Mouse (Mus musculus) layer of hippocampus, adult 2 months (tissue): ENCODE measurements around the gene Ankle1. TPM values are rescaled to one million over a fixed set of nuclear protein-coding genes. Genes with fewer than 3 reads are reported as not detected.
"Not testable (repeated sequence)": the region's sequence is repeated elsewhere in the genome, so short reads cannot be mapped to it uniquely, and the experiment has no call there.

ENCODE experiments used
- DNase-seq, 2 experiments: peaks; one replicate each; pipeline ENCODE4 v3.0.0; 2022; ENCODE audit warnings: low spot score in 2 of 2
- H3K27ac ChIP-seq: fragments of 200-600 bp; 2 replicates; pipeline ENCODE4 v1.8.1; 2022
- H3K4me3 ChIP-seq: fragments of 200-600 bp; 2 replicates; pipeline ENCODE4 v1.8.1; 2022; ENCODE audit warnings: mild to moderate bottlenecking
- CTCF ChIP-seq: fragments of 200-600 bp; conservative IDR thresholded peaks from 2 replicates; pipeline ENCODE4 v1.8.1; 2022; ENCODE audit warnings: antibody characterized with exemption, mild to moderate bottlenecking, moderate library complexity
- total RNA-seq, 2 experiments: library from RNA; stranded (reverse); gene quantifications; 2 replicates each; pipeline ENCODE4 v1.2.3; 2021

Ankle1 gene
- total RNA-seq, 2 experiments from 2014 or later, result 0.67 to 0.88 TPM

DNA sequence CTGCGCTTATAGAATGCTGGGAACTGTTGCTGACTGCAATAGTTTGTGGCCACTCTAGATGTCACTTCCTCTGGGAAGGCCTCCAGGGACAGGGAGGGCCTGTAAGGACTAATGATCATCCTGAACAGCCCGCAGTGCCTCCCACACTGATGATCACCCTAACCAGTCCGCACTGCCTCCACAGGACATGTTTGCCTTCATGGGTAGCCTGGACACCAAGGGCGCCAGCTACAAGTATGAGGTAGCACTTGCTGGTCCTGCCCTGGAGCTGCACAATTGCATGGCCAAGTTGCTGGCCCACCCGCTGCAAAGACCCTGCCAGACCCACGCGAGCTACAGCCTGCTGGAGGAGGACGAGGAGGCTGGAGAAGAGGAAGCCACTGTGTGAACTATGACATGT lies 1.8 kb upstream of the Ankle1 start:
- no peak for DNase-seq
- no peak for TF ChIP-seq CTCF
- H3K27ac ChIP-seq, result no peak overlapping the region
- H3K4me3 ChIP-seq, result no peak overlapping the region

DNA sequence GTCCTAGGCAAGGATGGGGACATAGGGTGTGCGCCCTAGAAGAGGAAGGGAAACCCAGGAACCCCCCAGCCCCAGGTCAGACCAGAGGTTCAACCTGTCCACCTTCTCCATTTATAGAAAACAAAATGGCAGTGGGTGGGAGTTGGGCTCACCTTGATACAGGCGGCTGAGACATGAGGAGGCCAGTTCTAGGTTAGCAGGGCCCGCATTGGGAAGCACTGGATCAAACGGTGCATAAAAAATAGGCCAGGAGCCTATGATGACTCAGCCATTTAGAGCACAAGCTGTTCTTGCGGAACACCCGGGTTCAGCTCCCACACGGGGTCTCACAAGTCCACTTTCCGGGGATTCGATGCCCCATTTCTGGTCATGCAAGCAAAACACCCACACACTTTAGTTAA lies 859 bp upstream of the Ankle1 start:
- no peak for TF ChIP-seq CTCF
- no peak overlapping the region for H3K4me3 ChIP-seq
- DNase-seq, result no peak
- no peak overlapping the region; the same call in 1 of the 2 replicates for H3K27ac ChIP-seq

DNA sequence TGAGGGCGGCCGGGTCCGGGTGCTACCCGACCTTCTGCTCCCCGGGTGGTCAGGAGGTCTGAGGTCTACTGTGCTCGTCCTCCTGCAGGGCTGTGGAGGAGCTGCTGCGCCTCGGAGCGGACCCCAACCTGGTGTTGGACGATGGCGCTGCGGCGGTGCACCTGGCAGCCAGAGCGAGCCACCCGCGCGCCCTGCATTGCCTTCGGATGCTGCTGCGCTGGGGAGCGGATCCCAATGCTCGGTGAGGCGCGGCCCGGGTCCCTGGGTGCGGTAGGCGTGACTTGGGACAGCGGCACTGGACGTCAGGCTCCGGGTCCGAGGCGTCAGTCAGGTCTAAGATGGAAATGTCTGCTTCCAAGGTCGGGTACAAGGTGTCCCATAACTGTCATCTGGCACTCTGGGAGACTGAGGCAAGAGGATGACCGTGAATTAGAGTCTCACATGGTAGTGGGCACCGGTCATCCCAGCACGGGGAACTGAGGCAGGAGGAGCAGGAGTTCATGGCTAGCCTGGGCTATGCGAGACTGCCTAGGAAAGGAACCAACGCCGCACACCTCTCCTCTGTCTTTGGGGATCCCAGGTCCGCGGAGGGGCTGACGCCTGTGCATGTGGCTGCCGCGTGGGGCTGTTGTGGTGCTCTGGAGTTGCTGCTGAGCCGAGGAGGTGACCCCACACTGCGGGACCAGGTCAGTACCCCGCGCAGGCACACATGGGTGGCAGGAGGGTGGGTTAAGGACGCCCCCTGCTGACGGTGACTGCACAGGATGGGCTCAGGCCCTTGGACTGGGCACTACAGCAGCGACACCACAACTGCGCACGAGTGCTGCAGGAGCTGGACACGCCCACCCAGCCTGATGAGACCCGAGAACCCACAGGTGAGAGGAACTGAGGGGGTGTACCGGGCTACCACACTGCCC lies 547 bp downstream of the Ankle1 start:
- H3K27ac ChIP-seq, result no peak overlapping the region
- peak overlapping the region; percentile 52 for H3K4me3 ChIP-seq
- no peak for DNase-seq
- peak; percentile 72 for TF ChIP-seq CTCF

DNA sequence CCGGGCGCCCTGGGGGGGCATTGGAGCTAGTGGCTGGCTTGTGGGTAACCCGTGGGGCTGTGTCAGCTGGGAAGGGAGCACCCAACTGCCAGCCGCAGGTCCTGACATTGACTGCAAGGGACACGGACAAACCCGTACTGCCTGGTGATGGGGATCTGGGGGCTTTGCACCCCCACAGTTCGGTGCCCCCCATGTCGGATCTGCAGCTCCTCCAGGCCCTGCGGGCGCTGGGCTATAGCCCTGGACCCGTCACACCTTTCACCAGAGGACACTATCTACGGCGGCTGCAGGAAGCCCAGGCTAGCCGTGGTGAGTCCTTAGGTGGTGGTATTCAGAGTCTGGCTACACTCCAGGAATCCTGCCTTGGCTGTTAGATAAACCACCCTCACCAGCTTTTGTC lies 1.6 kb downstream of the Ankle1 start:
- no peak for DNase-seq
- H3K27ac ChIP-seq, result no peak overlapping the region

DNA sequence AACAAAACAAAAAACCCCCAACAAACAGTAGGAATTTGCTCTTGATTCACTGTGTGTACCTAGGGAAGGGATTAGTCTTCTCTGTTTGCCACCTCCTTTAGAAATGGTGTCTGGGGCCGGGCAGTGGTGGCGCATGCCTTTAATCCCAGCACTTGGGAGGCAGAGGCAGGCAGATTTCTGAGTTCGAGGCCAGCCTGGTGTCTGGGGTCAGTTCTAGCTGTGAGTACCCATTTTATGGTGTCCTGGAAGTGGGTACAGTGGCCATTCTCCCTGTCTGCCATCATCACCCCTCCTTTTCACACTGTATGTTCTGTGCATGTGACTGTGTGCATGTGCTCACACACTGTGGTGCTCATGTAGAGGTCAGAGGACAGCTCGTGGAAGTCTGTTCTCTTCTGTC lies 2.4 kb downstream of the Ankle1 start:
- no peak for DNase-seq
- H3K27ac ChIP-seq, result no peak overlapping the region
- H3K4me3 ChIP-seq, result no peak overlapping the region
- no peak for TF ChIP-seq CTCF

More for the DNA sequence above, 1.6 kb downstream of the Ankle1 start:
- no peak for TF ChIP-seq CTCF
- no peak overlapping the region for H3K4me3 ChIP-seq

DNA sequence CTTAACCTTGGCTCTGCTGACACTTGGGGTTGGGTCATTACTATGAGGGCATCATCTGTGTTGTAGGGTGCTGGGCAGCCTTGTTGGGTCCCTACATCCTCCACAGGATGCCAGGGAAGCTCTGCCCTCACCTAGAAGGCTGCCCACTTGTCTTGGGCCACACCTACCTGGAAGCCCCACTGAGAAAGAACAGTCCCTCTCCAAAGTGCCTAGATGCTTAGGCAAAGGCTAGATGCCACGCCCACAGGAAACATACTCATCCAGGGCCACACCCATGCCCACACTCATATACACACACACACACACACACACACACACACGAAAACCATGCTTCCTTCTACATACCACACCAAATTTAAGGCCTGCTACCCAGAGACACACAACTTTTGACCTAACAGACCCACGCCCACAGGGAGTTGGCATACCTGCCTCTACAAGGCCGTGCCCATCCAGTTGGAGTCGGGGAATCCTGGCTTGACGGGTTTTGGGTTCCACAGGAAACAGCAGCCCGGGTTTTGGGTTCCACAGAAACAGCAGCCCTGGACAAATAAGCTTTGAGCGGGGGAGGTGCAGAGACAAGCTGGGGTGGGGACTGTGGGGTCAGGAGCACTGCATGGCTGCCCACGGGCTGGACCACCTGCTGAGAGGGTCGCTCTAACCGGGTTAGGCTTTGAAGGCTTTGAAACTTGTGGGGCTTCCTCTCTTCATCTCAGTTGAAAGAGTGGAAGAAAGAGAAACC lies 5.9 kb downstream of the Ankle1 start:
- no peak overlapping the region for H3K4me3 ChIP-seq
- no peak for TF ChIP-seq CTCF
- H3K27ac ChIP-seq, result no peak overlapping the region
- DNase-seq, result no peak

DNA sequence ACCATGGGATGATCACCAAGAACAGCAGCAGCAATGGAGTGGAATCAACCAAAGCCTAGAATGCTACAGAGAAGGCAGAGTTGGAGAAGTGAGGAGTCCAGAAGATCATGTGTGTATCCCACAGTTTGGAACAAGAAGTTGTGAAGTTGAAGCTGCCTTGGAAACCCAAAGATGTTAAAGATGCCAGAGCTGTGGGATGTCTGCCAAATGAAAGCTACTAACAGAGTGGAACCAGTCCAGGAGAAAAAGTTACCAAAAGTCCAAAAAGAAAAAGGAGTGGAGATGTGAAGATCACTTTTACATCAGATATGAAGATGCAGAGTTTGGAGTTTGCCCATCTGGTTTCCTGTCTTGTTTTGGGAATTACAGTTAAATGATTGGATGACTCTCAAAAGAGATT lies 16.3 kb downstream of the Ankle1 start:
- DNase-seq, result no peak
- H3K27ac ChIP-seq, result no peak overlapping the region
- H3K4me3 ChIP-seq, result no peak overlapping the region
- TF ChIP-seq CTCF, result no peak

DNA sequence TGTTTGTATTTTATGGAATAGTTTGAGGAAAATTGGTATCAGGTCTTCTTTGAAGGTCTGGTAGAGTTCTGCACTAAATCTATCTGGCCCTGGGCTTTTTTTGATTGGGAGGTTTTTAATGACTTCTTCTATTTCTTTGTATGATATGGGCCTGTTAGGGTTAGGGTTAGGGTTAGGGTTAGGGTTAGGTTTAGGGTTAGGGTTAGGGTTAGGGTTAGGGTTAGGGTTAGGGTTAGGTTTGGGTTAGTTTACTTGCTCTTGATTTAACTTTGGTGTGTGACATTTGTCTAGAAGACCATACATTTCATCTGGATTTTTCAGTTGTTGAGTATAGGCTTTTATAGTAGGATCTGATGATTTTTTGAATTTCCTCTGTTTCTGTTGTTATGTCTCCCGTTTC lies 27.1 kb downstream of the Ankle1 start:
- not testable (repeated sequence) for DNase-seq, H3K27ac ChIP-seq, H3K4me3 ChIP-seq

DNA sequence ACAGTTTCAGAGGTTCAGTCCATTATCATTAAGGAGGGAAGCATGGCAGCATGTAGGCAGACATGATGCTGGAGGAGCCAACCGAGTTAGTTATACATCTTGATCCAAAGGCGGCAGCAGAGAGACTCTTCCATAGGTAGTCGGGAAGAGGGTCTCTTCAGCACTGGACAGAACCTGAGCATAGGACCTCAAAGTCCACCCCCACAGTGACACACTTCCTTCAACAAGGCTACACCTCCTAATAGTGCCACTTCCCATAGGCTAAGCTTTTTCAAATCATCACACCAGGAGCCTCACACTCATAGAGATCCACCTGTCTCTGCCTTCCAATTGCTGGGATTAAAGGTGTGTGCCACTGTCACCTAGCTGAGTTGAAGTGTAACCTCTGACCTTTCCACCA lies 31.2 kb downstream of the Ankle1 start:
- Histone ChIP-seq H3K27ac (no peak overlapping the region), H3K4me3 (no peak overlapping the region)
- TF ChIP-seq CTCF, result no peak
- no peak for DNase-seq

DNA sequence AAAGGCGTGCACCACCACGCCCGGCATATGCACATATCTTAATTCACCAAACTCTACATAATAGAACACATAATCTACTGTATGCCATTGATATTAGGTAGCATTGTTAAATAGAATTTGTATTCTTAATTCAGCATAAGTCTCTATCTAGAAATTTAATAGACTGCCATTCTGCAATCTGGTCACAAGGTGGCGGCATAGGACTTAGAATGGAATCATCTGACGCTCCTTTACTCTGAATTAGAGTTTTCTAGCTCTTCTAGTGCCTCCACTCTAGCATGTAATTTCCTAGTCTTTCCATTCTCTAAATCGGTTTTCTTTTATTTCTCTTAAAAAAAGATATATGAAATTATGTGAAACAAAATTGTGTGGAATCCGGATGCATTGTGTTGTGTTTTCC lies 35.6 kb downstream of the Ankle1 start:
- Histone ChIP-seq H3K4me3 (no peak overlapping the region), H3K27ac (no peak overlapping the region)
- DNase-seq, result peak in 1 of 2 experiments; percentile 61
- peak; percentile 94 for TF ChIP-seq CTCF

DNA sequence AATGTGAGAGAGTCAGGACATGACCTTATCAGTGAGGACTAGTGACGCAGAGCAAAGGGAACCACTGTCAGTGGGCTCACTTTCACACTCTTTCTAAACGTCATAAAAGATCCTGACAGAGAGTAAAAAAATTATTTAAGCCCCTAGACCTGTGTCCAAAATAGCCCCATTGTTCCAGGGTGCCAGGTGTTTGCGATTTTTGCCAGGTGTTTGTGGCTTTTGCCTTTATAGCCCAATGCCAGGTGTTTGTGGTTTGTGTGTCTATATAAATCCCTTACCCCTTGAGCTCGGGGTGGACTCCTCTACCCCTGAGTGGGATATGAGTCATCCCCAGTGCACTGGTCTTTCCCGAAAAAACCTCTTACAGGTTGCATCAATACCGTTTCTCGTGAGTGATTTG lies 39.3 kb downstream of the Ankle1 start:
- Histone ChIP-seq H3K4me3 (no peak overlapping the region), H3K27ac (no peak overlapping the region)
- no peak for DNase-seq
- TF ChIP-seq CTCF, result no peak

DNA sequence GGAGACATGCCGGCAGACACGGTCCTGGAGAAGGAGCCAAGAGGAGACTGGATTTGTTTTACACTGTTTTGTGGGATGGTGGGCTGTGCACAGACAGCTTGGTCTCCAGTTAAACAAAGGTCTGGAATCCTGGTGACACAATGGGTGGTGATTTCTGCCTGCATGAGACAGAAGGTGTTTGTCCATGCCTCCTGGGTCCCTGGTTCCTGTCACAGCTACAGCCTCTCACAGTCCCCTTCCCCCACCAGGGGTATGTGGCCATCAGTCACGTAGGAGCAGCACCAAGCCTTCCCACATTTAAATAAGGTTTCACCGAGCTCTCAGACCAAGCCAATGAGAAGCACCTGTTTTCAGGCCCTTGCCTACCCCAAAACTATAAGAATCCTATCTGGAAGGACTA lies 45.5 kb downstream of the Ankle1 start:
- no peak for DNase-seq
- no peak for TF ChIP-seq CTCF
- H3K4me3 ChIP-seq, result no peak overlapping the region
- H3K27ac ChIP-seq, result no peak overlapping the region

DNA sequence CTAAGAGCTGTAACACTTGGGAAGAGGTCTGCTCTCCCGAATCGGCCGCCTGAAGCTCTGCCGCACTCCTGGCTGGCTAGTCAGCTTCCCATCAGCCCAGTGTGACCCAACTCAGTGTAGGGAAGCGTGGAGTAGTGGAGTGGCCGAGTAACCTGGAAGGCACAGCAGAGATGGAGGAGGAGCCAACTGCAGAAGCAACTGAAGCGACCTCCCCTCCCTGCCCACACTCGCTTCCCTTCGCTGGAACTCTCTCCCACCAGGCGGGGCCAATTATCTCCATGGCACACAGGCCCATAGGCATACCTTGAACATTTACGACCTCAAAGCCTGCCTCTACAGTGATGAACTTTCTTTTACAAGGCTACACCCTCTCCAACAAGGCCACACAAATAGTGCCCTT lies 46.0 kb downstream of the Ankle1 start:
- no peak for TF ChIP-seq CTCF
- no peak for DNase-seq
- H3K4me3 ChIP-seq, result no peak overlapping the region
- no peak overlapping the region for H3K27ac ChIP-seq

DNA sequence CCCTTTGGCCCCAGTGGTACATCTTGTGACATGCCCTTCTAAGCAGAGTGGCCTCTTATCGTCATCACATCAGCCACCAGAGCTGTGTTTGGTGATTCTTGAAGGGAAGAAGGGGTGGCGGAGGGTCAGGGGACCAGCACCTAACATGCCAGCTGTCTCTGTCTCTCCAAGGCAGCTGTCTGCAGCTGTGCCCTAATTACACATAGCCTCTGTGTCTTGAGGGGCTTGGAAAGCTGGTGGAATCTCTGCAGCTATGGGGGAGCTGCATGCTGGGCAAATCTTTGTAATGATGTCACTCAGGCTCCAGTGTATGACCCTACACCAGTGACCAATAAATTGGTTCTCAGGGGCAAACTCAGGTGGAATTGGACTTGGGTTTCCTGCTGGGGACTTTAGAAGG lies 46.9 kb downstream of the Ankle1 start:
- Histone ChIP-seq H3K4me3 (no peak overlapping the region), H3K27ac (no peak overlapping the region)
- TF ChIP-seq CTCF, result no peak
- no peak for DNase-seq
